Mouse (Mus musculus) heart, adult 18-20 months (tissue): ENCODE results near the gene Me3. TPM values are rescaled to one million over a fixed set of nuclear protein-coding genes. Genes with fewer than 3 reads are reported as not detected.

Experiments used
- DNase-seq, 2 experiments: peaks; one replicate each; pipeline ENCODE4 v3.0.0; 2021 to 2022; ENCODE audit warnings: mixed read lengths in 1 of 2
- long read RNA-seq, 2 experiments: library from polyadenylated mRNA; stranded (forward); transcript quantifications; one replicate each; pipeline ENCODE4 v2.0.0; 2021
- total RNA-seq, 2 experiments: library from RNA; stranded (reverse); gene quantifications; 2 replicates each; pipeline ENCODE4 v1.2.3; 2021

Gene Me3
- 100 to 1,000 TPM; 135 to 136 TPM for total RNA-seq
- long read RNA-seq, experiment 1, full-length matches to known transcripts = 105 of 146 reads
- long read RNA-seq, experiment 1, partial matches to known transcripts = 9 of 146 reads
- long read RNA-seq, experiment 1, other reads (novel, unspliced or antisense) = 32 of 146 reads
- long read RNA-seq, experiment 2, full-length matches to known transcripts = 42 of 72 reads
- long read RNA-seq, experiment 2, partial matches to known transcripts = 4 of 72 reads
- long read RNA-seq, experiment 2, other reads (novel, unspliced or antisense) = 26 of 72 reads

DNA sequence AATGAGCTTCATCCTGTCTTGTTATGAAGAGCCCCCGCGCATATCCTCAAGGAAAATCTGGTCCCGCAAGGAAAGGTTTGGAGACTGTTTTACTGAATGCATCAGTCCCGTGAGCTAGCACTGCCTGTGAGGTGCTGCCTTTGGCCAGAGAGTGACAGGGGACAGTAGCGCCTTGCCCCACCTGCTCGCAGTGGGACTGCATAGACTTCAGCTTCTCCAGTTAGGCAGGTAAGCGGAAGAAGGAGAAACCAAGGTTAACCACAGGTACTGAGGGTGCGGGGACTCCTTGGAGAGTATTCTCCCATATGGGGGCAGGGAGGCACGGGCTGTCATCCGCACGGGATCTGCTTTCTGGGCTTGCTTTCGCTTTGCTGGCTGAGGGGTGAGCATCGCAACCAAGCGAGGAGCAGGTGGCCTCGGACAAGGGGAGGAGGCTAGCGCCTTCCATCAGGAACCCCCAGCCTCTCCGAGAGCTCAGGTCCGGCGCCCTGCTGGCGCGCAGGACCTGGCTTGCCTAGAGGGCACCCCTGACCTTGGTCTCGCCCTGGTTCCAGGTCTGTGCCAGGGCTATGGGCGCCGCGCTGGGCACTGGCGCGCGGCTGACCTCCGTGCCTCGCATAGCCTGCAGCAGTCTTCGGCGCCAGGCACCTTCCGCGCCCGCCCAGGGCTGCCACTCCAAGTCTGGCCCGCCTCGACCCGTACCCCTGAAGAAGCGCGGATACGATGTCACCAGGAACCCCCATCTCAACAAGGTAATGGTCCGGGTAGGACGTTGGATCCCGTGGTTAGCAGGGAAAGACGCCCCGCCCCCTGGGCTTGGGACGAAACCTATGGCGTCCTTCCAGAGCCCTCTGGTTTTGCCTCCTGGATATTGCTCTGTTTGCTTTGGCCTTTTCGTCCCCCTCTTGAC lies at the start of gene Me3:
Me3 (plus strand) TSS at position 51 of the 910 bp plus-strand sequence.
- DNase-seq = peak; percentile 87 to 89

DNA sequence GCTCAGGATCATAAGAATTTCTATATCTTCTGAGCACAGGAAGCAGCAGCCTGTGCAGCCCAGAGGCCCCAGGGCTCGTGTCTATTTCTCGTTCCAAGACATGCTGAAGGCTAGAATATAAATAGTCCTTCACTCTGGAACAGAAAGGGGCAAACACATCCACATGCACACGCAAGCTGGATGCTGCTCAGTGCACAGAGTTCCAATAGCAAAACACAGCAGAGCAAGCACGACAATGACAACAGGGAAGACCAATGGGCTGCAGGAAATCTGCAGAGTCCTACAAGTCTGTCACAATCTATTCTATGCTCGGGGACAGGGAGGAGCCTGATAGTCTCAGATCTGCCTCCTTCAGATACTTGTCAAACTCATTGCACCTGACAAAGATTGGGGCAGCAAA lies 42.2 kb upstream of the Me3 start:
- peak; percentile 3 to 5 for DNase-seq

DNA sequence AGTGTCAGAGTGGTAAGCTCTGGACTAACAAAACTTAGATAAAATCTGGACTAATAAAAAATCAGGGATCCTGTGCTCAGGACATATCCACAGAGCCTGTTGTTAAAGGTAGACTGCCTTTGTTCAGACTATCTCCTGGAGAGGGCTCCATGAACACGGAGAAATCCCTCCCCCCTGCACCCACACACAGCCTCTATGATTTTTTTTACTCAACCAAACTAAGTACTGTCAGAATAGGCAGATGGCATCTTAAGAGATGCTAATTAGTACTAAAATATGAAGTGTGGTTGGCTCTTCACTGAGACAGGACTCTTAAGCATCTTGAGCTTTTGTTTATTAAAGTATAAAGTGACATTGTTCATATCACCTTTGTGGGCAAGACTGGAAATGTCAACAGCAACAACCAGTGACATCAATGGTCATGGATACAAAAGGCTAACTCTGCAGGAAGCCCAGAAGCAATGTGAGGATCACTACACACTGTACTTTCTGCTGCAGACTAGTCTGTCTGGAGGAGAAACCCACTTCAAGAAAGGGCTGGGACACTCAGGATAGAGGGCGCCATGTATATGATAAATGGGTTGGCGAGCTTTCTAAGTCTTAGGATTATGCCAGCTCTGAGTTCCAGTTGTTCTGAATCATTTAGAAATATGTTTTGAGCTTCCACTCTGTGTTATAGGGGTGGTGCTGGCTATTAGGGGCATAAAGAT lies 41.5 kb upstream of the Me3 start:
- DNase-seq = no peak

DNA sequence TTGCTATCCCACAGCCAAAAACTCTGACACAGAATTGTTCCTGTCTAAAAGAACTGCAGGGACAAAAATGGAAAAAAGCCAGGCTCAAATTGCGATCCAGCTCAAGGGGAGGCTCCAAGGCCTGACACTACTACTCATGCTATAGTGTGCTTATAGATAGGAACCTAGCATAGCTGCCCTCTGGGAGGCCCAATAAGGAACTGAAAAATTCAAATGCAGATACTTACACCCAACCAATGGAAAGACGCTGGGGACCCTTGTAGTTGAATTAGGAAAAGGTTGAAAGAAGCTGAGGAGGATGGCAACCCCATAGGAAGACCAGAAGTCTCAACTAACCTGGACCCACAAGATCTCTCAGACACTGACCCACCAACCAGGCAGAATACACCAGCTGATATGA lies 36.4 kb upstream of the Me3 start:
- DNase-seq = no peak

DNA sequence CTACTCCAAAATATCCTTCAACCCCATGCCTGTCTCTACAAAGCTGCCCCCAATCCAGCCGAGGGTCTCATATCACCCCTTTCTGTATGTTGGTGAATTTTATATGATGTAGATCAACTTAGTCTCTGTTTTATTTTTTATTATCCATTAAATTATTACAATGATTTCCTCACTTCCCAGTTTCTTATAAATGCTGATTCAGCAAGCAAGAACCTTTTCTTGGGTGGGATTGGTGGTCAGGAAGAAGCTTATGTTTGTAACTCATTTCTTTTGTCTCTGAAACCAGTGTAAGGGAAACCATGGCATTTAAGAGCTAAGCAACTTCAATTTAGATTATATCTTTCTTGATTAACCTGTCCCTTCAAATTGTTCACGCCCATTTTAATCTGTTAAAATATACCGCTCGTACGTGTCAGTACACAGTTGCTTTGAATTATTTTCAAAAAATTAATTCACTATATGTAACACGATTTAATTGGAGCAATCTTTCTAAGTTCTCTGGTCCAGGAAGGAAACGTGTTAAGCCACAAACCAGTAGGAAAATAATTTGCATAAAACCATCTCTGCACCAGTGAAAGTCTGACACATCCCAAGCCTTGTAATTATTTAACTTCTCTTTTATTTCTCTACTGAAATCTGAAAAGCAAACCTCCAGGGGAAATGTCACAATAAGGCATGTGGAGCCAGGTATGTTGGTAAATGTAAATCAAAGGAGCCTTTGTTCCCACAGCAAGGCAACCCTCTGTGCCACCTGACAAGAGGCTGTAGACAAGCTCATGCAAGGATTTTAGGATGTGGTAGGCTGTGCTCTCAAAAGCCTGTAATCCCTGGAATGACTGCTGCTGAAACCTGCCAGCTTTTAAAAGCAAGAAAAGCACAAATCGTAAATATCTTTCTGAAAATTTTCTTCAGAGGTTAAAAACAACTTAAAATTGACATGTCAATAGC lies 26.3 kb upstream of the Me3 start:
- DNase-seq = no peak

DNA sequence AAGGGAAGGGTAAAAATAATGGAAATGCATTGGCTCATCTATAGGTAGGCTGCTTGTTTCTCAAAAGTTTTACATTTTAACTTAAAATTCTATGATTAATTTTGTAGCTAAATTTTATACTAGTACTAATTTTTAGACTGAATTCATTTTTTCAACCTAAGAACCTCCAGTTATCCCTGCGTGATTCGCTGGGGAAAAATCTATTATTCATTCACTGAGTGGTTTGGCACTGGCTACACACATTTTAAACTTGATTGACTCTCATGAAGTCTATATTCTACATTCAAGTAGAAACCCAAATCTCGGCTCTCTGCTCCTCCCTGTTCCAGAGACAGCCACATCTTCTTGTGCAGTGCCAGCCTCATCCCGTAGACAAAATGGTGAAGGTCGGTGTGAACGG lies 24.9 kb upstream of the Me3 start:
- no peak for DNase-seq

DNA sequence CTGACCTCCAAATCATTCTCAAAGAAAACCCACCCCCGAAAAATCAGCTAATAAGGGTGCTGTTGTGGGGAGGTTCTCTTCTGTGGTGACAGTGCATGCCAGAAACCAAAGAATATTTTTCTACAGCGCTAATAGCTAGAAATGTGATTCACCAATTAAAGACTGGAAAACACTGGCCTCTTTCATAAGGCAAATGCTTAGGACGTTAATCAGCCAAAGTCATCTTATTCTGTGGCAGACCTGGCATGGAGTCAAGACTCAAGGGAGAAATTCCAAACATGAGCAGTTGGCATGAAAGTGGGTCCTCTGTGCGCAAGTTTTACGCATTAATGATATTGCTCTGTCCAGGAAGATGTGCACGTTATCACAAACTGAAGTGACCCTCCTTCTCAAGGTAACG lies 21.0 kb upstream of the Me3 start:
- DNase-seq = no peak

DNA sequence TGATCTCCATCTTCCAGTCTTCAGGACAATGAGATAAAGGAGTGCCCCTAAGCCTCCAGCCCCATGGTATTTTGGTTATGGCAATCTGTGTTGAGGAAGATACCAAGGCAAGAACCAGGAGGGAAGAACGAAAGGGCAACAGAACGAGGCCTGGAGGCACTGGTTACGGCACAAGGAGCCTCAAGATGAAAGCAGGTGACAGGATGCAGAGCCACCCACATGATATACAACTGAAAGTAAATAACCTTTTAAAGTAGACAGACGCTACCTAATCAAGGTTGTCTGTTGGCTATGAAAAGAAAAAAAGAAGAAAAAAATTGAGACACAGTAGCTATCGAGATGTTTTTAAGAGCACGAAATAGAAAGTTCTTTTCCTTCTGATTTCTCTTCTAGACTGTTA lies 16.0 kb upstream of the Me3 start:
- no peak for DNase-seq

DNA sequence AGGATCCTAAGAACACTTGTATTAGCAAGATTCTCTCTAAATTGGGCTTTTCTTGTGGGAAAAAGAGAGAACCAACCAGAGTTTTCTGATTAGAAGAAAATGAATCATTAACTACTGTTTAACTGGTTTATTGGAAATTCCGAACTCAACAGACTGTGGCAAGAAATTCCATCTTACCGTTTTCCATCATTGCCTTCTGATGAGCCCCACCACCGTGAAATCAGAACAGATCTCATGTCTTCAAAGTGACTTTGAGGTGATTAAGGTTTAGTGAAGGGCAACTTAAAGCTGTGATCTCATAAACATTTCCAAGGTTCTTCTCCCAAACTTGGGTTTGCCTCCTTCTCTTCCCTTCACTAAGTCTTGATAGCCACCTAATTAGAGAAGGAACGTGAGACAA lies 8.9 kb upstream of the Me3 start:
- DNase-seq = no peak

DNA sequence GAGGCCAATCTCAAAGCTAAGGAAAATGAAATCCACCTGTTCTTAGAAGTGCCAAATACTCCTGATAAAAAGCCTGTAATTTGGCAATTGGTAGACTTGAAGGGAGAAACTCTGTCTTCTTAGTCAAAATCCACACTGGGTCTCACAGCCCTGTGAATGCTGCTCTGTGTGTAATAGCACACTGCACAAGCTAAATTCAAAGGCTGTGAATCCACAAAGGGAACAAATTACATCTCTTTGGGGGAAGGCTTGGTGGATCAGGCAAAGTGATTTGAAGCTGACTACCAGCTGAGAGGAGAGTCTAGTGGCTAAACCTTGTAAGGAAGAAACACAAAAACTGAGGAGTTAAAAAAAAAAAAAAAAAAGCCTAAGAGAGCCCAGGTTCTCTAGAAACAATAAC lies 4.8 kb upstream of the Me3 start:
- no peak for DNase-seq

DNA sequence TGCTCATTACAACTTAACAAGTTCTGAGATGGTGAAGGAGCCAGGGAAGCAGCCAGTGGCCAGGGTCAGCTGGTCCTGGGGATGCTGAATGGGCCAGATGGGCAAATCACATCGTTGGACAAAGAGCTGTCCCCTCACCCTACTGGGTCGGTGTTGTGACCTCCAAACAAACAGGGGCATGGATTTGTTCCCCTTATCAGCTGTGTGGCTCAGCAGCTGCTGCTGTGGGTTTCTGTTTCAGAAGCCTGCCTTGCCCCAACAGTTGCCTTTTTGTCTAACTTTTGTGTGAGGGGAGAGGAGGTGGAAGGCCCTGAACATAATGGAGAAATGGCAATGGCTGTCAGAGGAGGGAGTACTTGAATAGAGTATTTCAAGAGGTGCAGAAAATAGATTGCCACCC lies 4.2 kb upstream of the Me3 start:
- no peak for DNase-seq

DNA sequence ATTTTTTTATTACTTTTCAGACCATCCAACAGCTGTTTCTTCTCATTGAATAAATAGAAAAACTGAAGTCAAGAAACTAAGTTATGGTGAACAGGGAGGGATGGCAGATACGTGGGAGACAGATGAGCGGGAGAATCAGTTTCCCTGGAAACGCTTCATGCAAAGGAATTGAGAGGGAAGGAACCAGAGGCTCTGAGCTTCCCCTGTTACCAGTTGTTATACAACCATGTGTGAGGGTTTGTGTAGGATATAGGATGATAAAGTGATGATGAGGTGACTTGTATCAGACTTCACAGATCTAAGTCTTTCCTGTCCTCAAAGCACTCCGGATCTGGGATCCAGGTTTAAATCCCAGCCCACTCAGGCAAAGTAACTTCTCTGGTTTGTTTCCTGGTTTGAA lies 3.2 kb upstream of the Me3 start:
- DNase-seq = no peak

DNA sequence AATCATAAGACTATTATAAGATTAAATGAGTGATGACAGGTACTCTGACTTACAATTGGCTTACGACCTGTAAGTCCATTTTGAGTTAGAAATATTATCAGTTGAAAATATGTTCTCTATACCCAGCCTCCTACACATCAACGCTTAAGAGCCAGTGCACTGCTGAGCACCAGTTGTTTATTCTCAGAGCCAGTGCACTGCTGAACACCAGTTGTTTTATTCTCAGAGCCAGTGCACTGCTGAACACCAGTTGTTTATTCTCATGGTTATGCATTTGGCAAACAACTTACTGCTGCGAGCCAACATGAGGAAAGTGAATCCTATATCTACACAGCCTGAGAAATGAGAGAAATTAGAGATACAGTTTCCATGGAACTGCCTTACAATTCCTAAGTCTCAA lies 2.3 kb upstream of the Me3 start:
- no peak for DNase-seq

DNA sequence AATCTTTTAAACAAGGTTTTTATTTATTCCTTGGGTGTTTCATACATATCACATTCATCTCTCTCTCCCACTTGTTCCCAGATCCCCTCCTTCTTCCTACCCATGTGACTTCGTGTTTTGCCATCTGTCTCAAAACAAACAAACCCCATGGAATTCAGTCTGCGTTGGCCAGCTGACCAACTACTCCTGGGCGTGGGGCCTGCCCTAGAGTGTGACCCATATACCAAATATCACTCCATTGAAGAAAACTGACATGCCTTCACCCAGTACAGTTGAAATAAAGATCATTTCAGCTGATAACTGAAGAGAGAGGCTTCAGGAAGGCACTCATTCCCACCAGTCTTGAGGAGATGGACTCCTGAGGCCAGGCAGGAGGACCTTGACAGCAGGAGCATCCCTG lies 1.4 kb upstream of the Me3 start:
- no peak for DNase-seq

DNA sequence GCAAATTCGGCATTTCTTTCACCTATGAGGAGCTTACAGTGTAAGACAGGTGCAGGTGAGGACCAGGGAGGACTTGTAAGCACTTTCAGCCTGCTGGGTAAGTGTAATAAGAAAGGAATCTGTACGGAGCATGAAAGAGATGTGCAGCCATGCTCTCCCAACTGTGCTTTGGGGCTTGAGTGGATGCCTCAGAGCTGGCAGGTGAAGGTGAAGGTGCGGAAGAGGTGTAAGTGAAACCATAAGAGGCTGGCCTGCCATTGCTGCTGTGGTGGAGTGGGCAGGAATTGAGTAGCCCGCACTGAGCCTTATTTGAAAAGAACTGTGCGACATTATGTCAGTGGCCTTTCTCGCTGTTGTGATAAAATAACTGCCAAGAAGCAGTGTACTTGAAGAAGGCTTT lies 8.3 kb downstream of the Me3 start:
- no peak for DNase-seq

DNA sequence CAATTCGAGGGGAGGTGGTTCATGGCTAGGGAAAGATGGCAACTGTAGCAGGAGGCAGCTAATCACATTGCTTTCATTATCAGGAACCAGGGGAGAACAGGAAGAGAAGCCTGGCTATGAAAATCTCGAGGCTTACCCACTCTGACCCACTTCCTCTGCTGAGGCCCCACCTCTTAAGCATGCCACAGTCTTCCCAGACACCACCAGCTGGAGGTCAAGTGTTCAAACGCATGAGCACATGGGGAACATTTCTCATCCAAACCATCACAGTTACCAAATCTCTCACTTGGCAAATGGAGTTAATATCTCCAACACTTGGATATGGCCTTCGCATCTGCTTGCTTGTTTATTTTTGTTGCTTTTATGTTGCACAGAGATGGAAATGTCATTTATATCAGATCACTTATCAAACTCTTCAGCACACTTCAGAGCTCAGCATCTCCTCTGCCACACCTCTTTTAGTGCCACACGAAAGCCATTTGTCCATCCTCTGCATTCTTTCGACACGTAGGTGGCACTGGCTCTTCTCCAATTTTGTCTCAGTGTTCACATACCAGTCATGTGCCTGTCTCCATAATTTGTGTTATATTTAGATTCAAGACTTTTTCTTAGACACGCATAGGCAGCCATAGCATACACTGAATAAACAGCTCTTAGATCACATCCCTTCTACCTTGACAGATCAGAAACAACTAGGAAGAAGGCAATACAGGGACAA lies 8.9 kb downstream of the Me3 start:
- DNase-seq = peak; percentile 43 to 53

DNA sequence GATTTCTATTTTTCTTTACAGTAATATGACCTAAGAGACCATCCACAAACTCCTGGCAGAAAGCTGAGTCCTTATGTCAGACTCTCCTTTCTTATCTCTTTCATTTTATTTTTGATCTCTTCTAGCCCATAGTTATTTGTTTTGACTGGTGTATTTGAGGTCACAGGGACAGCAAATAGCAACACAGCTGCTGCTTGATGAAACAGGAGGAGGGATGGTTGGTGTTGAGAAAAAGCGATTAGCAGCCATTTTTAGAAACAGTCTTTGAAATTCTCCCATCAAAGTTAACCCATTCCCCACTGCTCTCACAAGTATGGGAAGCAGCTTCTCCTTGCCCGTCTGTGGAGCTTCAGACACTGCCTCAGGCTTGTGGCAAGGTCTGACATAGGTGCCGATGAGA lies 12.8 kb downstream of the Me3 start:
- no peak for DNase-seq

DNA sequence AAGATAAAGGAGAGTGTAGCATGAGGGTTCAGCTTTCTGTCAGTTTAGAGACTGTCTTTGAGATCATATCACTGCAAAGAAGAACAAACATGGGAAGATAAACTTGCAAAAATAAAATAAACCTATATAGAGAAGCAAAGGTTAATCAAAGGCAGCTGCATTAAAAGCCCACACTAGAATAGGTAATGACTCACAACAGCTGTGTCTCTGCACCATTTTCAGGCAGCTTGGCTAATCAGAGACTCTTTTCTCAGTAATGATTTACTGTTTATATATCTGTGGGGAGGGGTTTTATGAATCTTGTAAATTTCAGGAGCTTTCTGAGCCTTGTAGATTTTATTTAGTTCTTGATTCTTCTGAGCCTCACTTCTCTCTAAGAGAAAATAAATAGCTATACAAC lies 15.7 kb downstream of the Me3 start:
- DNase-seq = no peak

DNA sequence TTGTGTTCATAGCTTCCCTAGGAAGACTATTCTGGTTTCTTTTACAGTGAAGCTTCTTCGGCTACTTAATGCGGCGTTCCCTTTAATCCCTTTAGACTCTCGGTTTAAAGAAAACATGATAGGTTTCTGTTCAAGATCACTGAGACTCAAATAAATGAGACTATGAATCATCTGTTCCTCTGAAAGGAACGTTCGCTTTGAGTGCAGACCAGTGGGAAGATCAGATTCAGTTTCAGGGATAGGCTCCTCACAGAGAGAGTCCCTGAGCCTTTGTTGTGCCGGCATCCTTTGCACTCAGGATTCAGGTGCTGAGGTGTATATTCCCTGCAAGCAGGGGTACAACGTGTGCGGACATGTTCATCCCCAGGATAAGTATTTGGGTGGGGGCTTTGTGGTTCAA lies 25.0 kb downstream of the Me3 start:
- DNase-seq = no peak

DNA sequence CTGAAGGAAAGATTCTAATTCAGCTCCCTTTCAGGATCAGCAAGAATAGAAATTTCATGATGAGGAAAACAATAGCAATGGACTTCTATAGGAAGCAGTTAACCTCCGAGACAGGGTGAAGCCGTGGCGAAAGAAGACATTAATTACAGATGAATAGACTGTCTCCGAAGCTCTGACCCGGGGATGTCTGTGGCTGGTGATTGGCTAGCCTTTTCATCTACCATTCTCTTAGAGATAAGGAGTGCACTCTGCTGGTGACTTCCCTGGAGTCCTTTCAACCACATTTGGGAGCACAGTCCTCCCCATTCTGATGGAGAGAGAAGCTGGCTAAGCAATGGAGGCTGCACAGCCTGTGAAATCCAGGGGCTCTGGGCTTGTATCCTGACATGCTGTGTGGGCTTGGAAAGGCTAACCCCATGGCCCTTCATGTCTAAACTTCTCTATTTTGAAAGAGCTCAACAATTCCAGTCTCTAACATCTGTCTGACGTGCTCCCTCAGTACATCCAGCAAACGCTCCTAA lies 25.6 kb downstream of the Me3 start:
- peak in 1 of 2 experiments; percentile 22 for DNase-seq

DNA sequence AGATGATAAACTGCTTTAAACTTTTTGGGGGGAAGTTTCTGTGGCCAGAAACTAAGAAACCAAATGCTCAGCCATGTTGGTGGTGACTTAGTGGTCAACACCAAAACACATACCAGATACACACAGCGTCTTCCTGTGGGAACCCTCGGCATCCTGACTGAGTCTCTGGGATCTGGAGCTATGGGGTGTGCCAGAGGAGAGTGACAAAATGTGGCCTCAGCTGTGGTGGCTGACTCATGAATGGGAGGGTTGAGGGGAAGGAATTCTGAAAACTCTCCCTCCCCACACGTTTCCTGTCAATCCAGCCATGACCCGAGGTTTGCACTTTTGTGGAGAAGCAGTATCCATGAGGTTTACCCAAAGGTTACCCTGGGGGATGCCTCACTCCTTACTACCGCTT lies 32.0 kb downstream of the Me3 start:
- DNase-seq = peak; percentile 33 to 67
